Mouse (Mus musculus): ENCODE results near the gene Epb41l2.

- TF ChIP-seq CTCF (conservative IDR thresholded peaks at IDR 0.05; ENCODE audit: low read length): no peak
- TF ChIP-seq POU5F1 (IDR thresholded peaks at IDR 0.05; ENCODE audit: borderline replicate concordance, low read length): no peak
Observed at GRCm38 (mm10) chr10:25426814-25427213, 67.2 kb downstream of the Epb41l2 start.

Data from E14TG2a.4 (cell line).